Mouse (Mus musculus) thymus, postnatal 14 days (tissue): ENCODE data around the gene Tie1.
"Not testable (repeated sequence)": the region's sequence is repeated elsewhere in the genome, so short reads cannot be mapped to it uniquely, and the experiment has no call there.

Source experiments
- DNase-seq: peaks from one replicate; pipeline ENCODE4 v3.0.0; 2021

The Tie1 gene

DNA sequence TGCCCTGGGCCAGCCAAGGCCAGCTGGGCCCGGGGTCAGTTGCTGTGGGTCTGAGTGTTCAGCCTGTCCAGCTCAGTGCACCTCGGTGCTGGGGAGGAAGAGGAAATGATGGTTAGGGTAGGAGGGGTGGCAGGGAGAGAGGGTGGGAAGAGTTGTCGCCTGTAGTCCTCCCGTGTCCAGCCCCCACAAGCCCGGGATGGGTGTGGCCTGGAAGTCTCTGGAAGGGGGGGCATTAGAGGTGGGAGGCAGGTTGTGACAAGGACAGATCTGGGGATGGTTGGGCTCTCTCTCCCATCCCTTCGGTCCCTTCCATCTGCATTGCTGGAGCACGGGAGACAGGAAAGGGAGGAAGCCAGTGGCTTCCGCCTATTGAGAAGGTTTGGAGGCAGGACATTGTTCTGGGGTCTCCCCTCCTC, at the start of gene Tie1:
Gene Tie1, minus strand, starts transcription at position 345 of the 416 bp plus-strand sequence.
- no peak for DNase-seq

DNA sequence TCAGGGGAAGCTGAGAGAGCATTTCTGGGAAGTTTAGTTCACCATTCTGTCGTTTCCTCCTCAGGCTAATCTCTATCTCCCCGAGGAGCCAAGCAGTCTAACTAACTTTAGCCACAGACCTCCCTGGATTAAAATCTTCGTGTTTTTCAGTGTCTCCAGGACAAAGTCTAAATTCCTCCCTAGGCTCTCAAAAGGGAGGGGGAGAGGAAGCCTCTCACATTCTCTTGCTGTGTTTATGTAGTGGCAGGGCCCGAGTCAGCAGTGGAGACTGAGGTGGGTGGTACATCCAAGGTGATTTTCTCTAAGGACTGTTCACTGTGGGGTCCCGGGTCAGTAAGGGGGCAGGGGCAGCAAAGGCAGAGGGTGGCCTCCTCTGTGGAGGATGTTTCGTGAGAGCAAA, 47.9 kb upstream of the Tie1 start:
- no peak for DNase-seq

DNA sequence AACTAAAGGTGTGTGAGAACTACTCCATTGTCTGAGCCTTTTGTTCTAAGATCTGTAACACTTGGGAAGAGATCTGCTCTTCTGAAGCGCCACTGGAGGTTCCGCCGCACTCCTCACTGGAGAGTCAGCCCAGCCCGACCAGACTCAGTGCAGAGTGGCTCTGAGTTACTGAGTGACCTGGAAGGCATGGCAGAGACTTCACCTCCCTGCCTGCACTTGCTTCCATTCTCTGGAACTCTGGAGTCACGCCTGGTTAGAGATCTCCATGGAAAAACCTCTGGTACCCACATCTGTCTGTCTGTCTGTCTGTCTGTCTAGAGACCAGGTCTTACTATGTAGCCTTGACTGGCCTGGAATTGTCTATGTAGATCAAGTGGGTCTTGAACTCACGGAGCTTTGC, 45.7 kb upstream of the Tie1 start:
- DNase-seq = no peak

DNA sequence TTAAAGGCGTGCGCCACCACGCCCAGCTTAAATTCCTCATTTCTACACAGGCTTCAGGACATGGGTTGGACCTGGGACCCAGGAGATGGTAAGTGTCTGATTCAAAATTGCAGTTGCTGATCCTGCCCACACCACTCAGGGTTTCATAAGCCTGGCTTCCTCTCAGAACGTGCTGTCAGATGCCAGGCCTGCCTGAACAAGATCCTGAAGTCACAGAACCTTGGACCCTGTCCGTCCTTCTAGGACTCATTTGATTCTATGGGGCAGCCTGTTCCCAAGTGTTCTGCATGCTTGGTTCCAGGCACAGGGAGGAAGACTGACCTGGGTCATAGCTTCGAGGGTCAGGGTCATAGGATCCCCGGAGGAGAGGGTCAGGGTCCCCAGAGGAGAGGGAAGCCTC, 43.7 kb upstream of the Tie1 start:
- no peak for DNase-seq

DNA sequence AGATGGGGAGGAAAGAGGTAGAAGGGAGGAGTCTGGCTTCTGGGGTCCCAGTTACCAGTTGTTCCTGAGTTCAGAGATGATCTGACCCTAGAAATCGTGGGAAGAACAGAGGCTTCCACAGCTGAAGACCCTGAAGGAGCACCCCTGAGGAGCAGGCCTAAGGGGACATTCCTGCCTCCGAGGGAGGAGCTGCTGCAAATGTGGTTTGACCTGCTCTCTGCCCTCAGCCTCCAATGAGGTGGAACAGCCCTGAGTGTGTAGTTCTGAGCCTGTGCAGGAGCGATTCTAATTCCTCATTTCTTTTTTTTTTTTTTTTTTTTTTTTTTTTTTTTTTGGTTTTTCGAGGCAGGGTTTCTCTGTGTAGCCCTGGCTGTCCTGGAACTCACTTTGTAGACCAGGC, 43.3 kb upstream of the Tie1 start:
- DNase-seq = no peak

DNA sequence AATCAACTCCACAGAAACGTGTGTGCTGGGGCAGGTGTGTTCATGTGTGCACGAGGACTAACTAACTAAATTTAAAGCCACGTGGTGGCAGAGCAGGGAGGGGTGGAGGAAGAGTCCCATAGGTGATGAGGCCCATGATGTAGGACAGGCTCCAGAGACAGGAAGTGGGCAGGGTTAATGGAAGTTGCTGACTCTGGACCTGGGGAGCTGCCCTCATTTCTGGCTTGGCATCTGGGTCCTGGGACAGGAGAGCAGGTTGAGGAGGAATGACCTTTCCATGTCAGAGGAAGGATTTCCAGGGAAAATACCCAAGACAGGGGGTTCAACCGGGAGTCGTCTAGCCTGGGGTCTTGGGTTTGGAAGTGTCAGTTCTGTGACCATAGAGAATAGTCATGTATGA, 42.8 kb upstream of the Tie1 start:
- no peak for DNase-seq

DNA sequence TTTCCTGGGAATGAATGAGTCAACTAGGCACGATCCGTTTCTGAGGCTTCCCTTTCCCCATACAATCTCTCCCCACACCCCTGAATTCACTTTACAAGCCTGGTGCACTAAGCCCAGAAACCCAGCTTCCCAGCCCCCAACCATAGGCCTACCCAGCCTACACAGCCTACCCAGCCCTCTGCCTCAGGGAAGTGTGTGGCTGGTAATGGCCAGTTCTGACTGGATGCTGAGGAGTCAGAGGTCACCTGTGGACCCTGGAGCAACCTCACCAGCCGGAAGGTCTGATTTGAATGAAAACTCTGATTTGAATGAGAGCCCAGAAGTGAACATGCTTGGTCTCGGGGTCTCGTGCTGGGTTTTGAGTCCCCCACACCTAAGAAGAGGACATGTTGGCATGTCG, 37.9 kb upstream of the Tie1 start:
- DNase-seq = no peak

DNA sequence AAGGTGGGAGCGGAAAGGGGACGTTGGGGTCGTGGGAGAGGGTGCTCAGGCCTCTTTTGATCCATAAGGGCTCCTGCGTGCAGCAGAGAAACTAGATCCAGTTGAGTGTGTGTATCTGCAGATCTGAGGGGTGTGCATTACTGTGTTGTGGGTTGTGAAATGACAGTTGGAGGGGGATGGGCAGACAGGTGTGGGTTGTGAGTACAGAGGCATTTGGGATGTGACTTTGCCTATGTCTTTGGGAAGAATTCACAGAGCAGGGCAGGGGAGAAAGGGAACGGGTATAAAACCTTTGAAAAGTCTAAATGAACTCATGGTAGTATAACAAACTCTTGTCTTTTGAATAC, 37.4 kb upstream of the Tie1 start:
- peak; percentile 20 for DNase-seq

DNA sequence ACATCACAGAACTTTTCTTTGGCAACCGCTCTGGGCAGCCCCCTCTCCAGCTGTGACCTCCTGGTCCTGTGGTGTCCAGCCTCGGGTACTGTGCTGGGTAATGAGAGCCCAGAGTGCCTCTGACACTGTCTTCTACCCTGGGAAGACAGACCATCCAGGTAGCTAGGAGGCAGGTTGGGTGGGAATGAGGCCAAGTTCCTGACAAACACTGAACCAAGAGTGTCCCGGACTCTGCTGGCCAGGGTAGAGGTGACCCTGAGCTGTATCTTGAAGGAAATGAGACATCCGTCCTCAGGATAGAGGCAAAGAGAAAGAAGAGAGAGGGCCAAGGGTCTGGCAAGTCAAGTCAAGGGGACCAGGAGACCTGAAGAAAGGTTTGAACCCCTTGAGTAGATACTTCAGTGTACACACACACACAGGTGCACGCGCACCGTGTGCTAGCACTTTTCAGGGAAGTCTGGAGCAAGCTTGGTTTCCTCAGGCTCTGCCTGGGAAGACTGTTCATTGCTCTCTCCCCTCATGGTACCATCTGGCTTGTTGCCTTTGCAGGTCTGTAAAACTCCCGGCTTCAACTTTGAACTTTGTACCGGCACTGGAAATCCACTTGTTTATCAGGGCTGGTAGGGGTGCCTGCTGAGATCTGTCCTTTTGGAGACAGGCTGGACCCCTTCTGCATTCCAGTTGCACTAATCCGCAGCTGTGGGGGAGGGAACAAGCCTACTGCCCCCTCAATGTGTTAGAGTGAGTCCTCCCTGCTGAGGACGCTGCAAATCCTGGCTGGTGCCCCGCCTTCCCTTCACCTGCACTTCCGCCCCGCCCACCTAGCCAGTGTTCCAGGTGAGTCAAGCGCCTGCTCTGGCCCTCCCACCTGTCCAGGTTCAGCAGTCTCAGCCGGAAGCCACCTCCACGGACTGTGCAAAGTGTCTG, 36.8 kb upstream of the Tie1 start, which contains the start of gene 2610528J11Rik:
Gene 2610528J11Rik, plus strand, starts transcription at position 592 of the 927 bp plus-strand sequence.
- DNase-seq = peak; percentile 26

DNA sequence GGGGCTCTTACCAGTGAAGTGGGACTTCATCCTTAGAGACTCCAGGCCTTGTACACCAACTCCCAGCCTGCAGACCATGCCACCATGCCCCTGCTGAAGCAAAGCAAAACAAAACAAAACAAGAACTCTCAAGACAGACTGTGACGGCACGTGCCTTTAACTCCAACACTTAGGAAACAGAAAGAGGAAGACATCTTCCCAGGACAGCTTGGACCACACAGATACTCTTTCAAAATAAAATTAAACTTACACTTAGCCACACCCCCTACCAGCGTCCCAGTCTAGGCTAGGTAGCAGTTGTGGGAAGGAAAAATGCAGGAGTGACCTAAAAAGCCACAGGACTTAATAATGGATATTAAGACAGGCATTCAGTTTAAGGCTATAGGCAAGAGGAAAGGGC, 35.9 kb upstream of the Tie1 start:
- no peak for DNase-seq

DNA sequence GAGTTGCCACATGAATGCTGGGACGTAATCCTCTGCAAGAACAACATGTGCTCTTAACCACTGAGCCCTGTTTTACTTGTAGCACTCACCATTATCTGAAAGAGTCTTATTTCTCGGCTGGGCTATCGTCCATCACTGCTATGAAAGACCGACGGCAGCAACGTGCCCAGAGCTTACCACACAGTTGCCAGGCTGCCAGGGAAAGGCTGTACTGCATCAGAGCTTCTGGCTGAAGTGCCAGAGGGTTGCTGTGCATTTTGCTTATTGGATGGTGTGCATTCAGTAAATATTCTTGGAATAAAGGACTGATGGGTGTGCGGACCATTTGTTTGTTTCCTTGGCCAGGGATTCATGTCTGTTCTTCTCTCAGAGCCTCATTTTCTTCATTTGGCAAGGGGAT, 34.1 kb upstream of the Tie1 start:
- no peak for DNase-seq

DNA sequence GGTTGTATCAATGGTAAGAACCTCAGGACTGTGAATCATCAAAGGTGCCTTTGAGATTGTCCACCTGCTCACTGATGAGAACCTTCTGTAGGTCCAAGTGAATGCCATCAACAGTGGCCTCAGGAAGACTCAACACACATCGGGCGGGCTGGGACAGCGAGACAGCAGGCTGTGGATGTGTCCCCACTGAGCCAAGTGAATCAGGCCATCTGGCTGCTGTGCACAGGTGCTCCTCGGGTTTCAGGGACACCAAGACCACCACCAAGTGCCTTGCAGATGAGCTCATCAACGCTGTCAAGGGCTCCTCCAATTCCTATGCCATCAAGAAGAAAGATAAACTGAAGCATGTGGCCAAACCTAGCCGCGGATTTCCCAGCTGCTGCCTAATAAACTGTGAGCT, 32.4 kb upstream of the Tie1 start:
- DNase-seq = no peak

DNA sequence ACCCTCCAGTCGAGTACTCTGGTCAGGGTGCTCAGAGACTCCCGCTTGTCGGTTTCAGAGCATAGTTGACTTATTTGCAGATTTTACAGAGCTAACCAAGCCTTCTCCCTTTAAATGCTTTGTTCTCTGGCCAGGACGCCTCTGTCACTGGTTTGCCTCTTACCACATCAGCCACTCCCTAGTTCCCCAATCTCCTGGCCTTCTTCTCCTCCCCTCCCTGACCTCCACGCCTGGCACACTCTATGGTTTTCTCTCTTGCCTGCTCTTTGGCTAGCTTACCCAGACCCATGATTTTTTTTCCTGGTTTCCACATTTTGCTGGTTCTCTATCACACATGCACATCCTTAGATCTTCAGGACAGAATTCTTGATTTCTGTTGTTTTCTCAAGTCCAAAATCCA, 28.3 kb upstream of the Tie1 start:
- DNase-seq = no peak

DNA sequence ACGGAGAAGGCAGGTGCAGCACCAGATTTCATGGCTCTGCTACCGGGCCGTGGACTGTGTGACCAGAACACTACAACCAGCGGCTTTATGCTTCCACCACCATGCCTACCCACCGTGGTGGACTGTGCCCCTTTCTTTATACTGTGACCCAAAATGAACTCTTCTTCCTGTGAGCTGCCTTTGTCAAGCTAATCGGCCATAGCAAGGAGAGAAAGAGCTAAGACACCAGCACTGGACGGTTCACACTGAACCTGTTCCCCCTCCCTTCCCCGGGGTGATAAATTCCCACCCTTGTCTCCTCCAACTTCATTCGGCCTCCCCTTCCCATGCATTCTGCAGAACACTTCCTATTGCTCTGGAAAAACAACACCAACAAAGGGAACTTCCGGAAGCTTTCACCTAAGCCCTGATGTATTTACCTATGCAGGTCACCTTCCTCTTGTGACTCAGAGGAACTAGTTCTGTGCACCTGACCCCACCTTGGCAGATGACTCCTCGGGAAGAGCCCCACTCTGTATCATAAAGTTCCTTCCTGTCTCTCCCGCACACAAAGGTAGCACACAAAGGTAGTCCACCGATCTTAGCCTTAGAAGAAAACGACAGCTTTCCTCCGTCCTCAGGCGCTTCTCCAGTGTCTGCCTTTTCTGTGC, 27.8 kb upstream of the Tie1 start:
- no peak for DNase-seq

DNA sequence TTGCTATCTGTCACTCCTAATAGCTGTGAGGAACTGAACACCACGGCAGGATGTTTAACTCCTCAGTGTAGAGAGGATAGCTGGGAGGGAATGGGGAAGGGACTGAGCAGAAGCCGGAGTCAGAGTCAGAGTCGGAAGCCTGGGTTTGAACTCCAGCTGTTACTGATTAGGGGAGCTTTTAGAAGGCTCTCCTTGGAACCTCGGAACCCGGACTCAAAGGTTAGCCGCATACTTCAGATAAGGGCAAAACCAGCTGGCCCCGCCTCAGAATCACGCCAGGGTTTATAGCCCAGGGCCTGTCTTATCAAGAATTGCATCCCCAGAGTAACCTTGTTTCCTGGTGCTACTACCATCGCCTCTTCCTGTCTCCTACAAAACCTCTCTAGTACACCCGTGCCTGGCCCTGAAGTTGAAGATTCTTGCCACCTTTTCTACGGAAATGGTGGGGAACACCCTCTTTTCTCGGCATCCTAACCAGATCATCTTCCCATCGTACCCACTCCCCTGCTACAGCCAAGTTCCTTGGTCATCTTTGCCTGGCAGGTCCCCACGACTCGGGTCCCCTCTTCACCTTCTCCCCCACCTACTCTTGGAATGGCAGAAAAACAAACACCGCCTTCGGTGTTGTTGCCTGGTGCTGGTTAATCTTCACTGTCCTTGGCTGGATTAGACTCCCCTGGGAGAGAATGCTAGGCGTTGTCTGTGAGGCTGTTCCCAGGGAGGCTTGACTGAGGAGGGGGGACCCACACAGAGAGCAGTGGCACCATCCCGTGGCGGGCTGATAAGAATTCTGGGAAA, 27.0 kb upstream of the Tie1 start:
- no peak for DNase-seq

DNA sequence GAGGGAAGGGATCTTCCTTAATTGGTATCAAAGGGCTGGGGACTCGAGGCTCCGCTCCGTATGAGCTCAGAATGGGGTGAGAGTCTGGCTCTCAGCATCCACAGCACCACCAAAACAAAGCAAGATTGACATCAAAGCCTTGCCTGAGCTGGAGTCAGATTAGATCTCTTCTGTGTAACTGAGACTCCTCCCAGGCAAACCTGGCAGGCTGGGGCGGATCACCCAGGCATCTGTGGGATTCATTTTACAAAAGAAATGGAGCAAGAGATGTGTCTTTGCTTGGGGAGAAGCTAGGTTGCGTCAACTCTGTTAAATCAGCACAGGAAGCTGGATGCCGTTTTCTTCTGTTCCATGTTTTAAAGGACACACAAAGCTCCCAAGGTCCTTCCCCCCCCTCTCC, 19.2 kb upstream of the Tie1 start:
- DNase-seq = peak; percentile 14

DNA sequence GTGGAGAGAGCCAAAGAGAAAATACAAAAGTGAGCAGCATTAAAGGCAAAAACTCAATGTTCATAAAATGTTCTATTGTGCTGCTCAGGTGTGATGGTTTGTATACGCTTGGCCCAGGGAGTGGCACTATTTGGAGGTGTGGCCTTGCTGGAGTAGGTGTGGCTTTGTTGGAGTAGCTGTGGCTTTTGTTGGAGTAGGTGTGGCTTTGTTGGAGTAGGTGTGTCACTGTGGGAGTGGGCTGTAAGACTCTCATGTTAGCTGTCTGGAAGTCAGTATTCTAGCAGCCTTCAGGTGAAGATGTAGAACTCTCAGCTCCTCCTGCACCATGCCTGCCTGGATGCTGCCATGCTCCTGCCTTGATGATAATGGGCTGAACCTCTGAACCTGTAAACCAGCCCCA, 17.3 kb upstream of the Tie1 start:
- not testable (repeated sequence) for DNase-seq

DNA sequence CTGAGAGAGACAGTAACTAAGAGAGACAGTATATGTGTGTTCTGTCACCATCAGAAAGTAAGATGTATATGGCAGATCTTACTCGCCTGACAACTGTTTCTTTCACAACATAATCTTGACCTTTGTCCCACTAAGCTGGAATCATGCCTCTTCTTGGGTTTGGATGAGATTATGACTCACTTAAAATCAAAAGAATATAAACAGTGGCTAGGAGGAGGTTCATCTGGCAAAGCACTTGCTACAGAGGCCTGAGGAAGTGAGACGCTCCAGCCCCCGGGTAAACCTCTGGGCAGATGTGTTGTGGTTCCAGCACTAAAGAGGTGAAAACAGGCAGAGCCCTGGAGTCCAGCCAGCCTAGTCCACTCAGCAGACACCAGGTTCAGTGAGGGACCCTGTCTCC, 15.7 kb upstream of the Tie1 start:
- no peak for DNase-seq

DNA sequence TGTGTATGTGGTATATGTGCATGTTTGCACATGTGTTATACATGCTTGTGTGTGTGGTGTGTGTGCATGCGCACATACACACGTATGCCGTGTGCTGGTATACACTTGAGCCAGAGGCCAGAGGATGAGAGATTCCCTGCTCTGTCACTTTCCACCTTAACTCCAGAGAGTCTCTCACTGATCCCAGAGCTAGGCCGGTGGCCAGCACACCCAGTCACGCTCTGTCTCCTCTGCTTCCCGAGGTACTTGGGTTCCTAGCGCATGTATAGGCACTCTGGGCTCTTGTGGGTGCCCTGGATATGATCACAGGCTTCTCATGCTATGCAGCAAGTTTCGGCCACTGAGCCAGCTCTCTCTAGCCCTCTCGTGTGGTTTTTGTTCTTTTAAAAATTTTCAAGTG, 10.9 kb upstream of the Tie1 start:
- no peak for DNase-seq

DNA sequence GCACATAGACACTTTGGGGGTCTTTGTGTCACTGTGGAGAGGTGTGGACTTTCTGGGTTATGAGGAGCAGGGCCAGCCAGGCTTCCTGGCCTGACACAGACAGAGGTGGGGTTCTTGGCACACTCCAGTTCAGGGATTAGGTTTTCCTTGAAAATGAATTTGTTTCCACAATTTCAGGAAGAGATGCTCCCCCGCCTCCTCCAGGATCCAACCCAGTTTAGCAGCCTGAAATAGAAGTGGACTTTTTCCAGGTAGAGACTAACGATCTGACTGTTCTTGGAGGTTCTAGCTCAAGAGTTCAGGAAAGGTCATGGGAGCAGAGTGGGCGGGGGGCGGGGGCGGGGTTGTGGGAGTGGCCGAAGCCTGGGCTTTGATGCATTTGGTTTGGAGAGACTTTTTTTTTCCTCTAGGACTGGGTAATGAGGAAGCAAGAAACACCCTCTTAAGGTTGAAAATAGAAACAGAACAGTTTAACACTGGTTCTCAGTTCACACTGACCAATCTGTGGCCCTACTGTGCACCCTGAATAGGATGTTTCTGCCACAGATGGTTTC, 10.4 kb upstream of the Tie1 start:
- DNase-seq = no peak

DNA sequence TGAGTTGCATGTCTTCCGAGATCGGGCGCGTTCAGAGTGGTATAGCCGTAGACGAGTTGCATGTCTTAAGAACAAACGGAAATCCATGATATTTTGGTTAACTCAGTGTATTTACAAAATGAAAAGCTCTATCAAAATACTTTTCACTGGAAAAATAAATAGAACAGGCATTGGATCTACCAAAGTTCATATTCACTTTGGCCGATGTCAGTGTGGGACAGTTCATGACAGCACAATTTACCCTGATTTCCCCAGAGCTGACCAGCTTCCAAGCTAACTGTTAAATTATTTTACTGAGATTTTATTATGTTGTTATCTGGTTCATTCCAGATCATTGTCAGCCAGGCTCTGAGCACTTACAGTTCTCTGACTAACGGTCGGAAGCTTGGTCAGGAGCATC, 600 bp upstream of the Tie1 start:
- DNase-seq = no peak

DNA sequence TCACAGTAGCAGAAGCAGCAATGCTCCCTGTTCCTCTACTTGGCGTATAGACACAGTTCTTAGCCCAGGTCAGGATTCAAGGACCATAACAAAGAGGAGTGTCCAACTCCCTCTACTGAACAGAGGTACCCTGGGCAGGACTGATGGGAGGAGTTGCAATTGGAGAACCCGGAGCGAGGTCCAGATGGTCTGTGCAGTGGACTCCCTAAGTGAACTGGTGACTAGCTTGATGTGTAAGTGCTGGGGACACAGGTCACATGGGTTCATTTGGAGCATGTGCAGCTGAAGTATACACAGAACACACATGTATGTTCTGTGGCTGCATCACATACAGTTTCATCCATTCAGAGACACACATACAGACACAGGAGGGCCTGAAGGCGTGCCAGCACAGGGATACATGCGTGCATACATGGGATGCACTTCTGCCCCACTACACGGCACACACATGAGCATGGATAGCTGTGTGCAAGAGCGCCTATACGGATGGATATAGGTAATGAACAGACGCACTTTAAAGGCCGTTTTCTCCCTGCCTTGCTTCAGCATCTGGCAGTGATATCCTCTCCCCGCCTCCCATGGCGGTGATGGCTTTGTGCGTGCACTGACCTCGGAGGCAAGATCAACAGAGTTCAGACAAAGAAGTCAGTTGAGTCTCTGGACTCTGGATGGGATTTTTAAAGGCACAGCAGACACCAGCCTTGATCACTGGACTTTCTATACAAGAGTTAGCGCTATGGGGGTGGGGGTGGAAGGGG, 12.9 kb downstream of the Tie1 start:
- no peak for DNase-seq

DNA sequence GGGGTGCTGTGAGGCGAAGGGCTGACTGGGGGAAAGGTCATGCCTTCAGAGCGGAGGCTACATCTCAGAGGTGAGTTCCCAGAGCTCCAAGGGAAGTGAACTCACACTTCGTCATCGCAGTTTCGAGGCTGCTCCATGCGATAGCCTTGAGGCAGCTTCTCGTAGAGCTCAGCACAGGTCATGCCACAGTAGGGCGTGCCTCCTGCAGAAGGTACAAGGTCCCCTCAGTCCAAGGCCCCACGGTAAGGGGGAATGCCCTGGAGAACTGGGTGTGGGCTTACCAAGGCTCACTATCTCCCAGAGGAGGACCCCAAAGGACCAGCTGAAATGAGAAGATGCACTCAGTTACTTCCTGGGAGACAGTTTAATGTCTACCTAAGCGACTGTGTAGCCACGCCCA, 17.2 kb downstream of the Tie1 start:
- DNase-seq = no peak
